Comparison of ENCODE assay signal across 22 mouse cellular contexts in genomic region chr6:115322956-115323355, GRCm38 (mm10). TPM values are rescaled to one million over a fixed set of nuclear protein-coding genes. Genes with fewer than 3 reads are reported as not detected.
DNase-seq lines count a peak whose midpoint lies in the region; ATAC-seq and TF ChIP-seq lines count a peak whose summit lies in the region.
"Had no signal": no experiment of that assay in that cellular context is flagged by ENCODE, and none has a peak within 500 bp of the region (broad histone marks: within the 10 kb centered on the region; RNA-seq: fewer than 3 reads in every experiment).

No protein-coding gene starts in this region.

- TF ChIP-seq CTCF in left cerebral cortex, adult 2 months (IDR thresholded peaks at IDR 0.05): no peak

- intact Hi-C loops in left cerebral cortex, adult 2 months (cut with DNase I): loop anchor here (5.0 kb wide), 1 partner anchor 36 kb away; no protein-coding TSS in a partner anchor

- ATAC-seq in forebrain, embryonic 15.5 days (replicated peaks): no peak
- ATAC-seq: forebrain, embryonic 13.5 days; forebrain, postnatal 0 days; hindbrain, embryonic 16.5 days; intestine, embryonic 15.5 days had no signal

- H3K9ac ChIP-seq in forebrain, embryonic 15.5 days (replicated peaks): no peak overlapping the region
- H3K9ac ChIP-seq: forebrain, embryonic 13.5 days; forebrain, postnatal 0 days; hindbrain, embryonic 13.5 days; intestine, embryonic 15.5 days had no signal

- peak overlapping the region; percentile 76; the same call in 1 of the 2 replicates for H3K27ac ChIP-seq in left cerebral cortex, adult 2 months
- H3K27ac ChIP-seq in forebrain, embryonic 15.5 days (replicated peaks): no peak overlapping the region
- H3K27ac ChIP-seq: forebrain, embryonic 10.5 days; forebrain, embryonic 13.5 days; hindbrain, embryonic 10.5 days; hindbrain, embryonic 13.5 days; intestine, embryonic 15.5 days had no signal

- no peaks in the 10 kb centered on the region for H3K36me3 ChIP-seq in forebrain, embryonic 15.5 days
- H3K36me3 ChIP-seq: forebrain, embryonic 10.5 days; hindbrain, embryonic 10.5 days; hindbrain, embryonic 13.5 days; intestine, embryonic 15.5 days had no signal

- no peak for DNase-seq in left cerebral cortex, adult 2 months (ENCODE audit: extremely low spot score in 1 of 2, low spot score in 2 of 2)
- DNase-seq in left cerebral cortex, adult 11 months (ENCODE audit: low spot score): no peak
- DNase-seq in 416B (ENCODE audit: low read depth): peak; percentile 25
- peak; percentile 67 for DNase-seq in NIH3T3 (ENCODE audit: low read depth)
- DNase-seq in lung, adult 18-20 months: no peak
- no peak for DNase-seq in right cerebral cortex, adult 2 months (ENCODE audit: low spot score in 2 of 2)
- DNase-seq: adrenal gland, adult 8-10 months; cerebellum, adult 18-20 months; cerebellum, adult 9-10 months; cerebellum, postnatal 14 days; forebrain, postnatal 0 days; gastrocnemius, postnatal 36 days; heart, postnatal 36 days; kidney, adult 11 months had no signal

- no peak overlapping the region for H3K4me2 ChIP-seq in forebrain, embryonic 15.5 days (replicated peaks)
- H3K4me2 ChIP-seq: forebrain, embryonic 13.5 days; heart, embryonic 11.5 days; hindbrain, embryonic 13.5 days; intestine, embryonic 15.5 days had no signal

- 0 out of 2 replicates have a peak, but pooled peaks cover 3% of the 10 kb centered on the region for H3K4me1 ChIP-seq in forebrain, embryonic 15.5 days
- H3K4me1 ChIP-seq: hindbrain, embryonic 10.5 days; intestine, embryonic 15.5 days had no signal

- 92% methylated on average over 5 of the region's 5 CpGs for WGBS in forebrain, embryonic 15.5 days

- H3K27me3 ChIP-seq in forebrain, embryonic 15.5 days: no peaks in the 10 kb centered on the region
- H3K27me3 ChIP-seq: forebrain, embryonic 13.5 days; hindbrain, embryonic 13.5 days; intestine, embryonic 15.5 days had no signal

- no peak overlapping the region for H3K4me3 ChIP-seq in left cerebral cortex, adult 2 months
- H3K4me3 ChIP-seq in forebrain, embryonic 15.5 days: no peak overlapping the region
- H3K4me3 ChIP-seq: forebrain, embryonic 10.5 days; forebrain, embryonic 13.5 days; hindbrain, embryonic 10.5 days; hindbrain, embryonic 13.5 days; intestine, embryonic 15.5 days had no signal

- H3K9me3 ChIP-seq in forebrain, embryonic 15.5 days: no peaks in the 10 kb centered on the region
- H3K9me3 ChIP-seq: forebrain, embryonic 13.5 days; hindbrain, embryonic 10.5 days; intestine, embryonic 15.5 days had no signal

RNA-seq across cellular contexts. Expression of gene Pparg, which starts 37.8 kb away (rescaled TPM):
- total RNA-seq in left cerebral cortex, adult 2 months (2021): 10 to 100 TPM in 1 of 2 experiments, 1 to 10 TPM in 1; 8.1 to 10.3 TPM
- 0.20 TPM in 1 of 2 replicates, not detected in the other for polyA plus RNA-seq in forebrain, embryonic 15.5 days (2015; fragmentation: Nextera tagmentation; extraction: Ambion mirVana)
- polyA plus RNA-seq: forebrain, embryonic 13.5 days had no signal

Comparison
In these comparisons a context has a peak if more than half of its experiments do, and no peak if none do; other contexts are left out.
1. DNase-seq: peak in 416B (single experiment) and NIH3T3 (single experiment); none in left cerebral cortex, adult 2 months (0 of 2), left cerebral cortex, adult 11 months (single experiment), lung, adult 18-20 months (0 of 2) and right cerebral cortex, adult 2 months (0 of 2).